Mouse (Mus musculus): ENCODE data around the gene Gstm3. TPM values are rescaled to one million over a fixed set of nuclear protein-coding genes. Genes with fewer than 3 reads are reported as not detected.
"Not testable (repeated sequence)": the region's sequence is repeated elsewhere in the genome, so short reads cannot be mapped to it uniquely, and the experiment has no call there.

Gstm3 gene
- polyA plus RNA-seq (2016; fragmentation: Nextera tagmentation; extraction: Ambion mirVana): not detected in 2 replicates

DNA sequence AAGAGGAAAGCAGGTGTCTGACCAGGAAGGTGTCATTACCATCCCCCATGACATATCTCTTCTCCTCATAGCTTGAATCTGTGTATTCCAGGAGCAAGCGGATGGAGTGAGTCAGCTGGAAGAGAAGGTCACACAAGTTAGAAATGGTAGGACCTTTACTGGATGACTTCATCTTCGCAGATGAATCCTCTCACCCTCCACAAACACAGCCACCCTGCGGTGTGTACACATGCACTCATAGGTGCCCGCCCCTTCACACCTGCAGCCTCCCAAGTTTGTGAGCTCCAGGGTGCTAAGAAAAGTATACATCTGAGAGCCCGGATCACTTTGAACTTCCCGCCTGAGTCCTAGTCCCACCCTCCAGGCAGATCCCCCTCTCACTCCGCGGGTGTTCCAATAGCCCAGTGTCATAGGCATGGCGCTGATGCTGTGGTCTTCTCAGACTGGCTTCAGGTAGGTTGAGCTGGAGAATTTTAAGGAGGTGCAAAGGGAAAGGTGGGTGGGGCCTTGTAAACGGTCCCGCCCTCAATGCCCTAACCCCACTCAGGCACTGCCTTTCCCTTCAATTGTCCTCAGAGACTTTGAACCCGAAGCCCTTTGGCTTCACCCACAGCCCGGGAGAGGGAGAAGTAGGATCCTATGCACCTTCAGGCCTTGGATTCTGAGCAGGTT lies at the start of gene Gstm3:
Gstm3 (minus strand) TSS at position 560 of the 672 bp plus-strand sequence.
- Histone ChIP-seq H3K4me1 (0 out of 2 replicates have a peak, but pooled peaks cover 10% of the 10 kb centered on the region), H3K9ac (replicated peaks) (no peak within 1 kb of the TSS), H3K27me3 (no peaks in the 10 kb centered on the region), H3K4me3 (no peak within 1 kb of the TSS), H3K36me3 (no peaks in the 10 kb centered on the region), H3K9me3 (no peaks in the 10 kb centered on the region), H3K4me2 (replicated peaks) (no peak within 1 kb of the TSS), H3K27ac (replicated peaks) (no peak within 1 kb of the TSS)
- 67% methylated on average over 13 of the region's 13 CpGs for WGBS
- ATAC-seq (ENCODE audit: low FRiP score, low read depth): no peak

DNA sequence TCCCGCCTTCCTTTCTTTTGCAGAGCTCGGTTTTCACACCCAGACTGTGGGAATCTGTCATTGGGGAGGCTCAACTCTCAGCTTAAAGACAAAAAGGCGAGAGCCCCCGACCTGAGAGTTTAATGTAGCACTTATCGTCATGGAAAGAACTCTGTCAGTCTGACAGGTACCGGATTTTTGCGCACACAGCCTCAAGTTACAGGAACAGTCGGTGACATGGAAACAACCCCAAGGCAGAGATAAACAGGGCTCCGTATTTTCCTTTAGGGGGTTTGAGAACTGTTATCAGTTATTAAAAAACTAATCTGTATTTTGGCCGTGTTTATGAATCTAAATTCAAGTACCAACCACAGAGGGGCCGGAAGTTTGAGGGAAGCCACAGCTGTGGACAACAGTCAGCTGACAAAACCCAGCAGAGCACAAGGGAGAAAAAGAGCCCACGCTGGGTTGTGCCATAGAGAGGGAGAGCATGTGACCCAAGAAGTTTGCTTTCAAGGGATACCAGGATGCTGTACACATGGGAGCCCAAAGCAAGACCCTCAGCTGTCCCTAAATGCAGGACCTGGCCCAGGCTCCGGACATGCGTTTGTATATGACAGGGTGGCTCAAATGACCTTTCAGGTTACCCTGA lies 49.2 kb upstream of the Gstm3 start:
- Histone ChIP-seq H3K36me3 (no peaks in the 10 kb centered on the region), H3K27ac (replicated peaks) (peak overlapping the region; percentile 68), H3K4me3 (peak overlapping the region; percentile 47), H3K27me3 (peaks cover 7% of the 10 kb centered on the region; the same call in 1 of the 2 replicates), H3K4me1 (peaks cover 14% of the 10 kb centered on the region), H3K9ac (replicated peaks) (peak overlapping the region; percentile 57), H3K4me2 (replicated peaks) (peak overlapping the region; percentile 84), H3K9me3 (no peaks in the 10 kb centered on the region)
- 36% methylated on average over 14 of the region's 14 CpGs for WGBS
- ATAC-seq (ENCODE audit: low FRiP score, low read depth): no peak

DNA sequence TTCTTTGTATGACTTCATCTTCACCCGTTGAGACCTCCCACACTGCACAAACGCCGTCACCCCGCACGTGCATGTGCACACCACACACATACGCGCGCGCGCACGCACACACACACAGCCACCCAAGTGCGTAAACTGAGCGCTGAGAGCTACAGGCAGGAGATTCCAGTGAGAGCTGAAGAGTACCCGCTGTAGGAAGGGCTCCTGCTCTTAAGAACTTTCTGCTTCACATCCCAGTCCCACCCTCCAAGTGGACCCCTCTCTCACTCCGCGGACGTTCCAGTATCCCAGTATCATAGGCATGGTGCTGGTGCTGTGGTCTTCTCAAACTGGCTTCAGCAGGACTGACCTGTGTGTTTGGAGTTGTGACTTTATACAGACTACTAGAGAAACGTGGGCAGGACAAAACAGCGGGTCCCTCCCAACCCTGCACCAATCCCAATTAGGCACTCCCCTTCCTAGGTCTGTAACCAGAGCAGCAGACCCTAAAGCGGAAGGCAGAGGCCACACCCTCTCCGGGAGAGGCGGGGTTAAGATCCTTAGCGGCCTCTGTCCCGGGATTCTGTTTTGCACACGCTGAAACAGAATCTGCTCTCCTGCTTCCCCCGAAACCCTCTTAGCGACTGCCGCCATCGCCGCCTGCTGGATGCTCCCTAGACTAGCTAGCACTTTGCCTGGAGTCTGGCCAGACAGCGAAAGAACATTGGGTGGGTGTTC lies 48.5 kb upstream of the Gstm3 start, which contains the start of gene Gstm1:
Gstm1 (minus strand) TSS at position 501 of the 717 bp plus-strand sequence.
- Histone ChIP-seq H3K36me3 (no peaks in the 10 kb centered on the region), H3K9me3 (no peaks in the 10 kb centered on the region), H3K27ac (replicated peaks) (peak within 1 kb of the TSS; percentile 68), H3K4me2 (replicated peaks) (peak within 1 kb of the TSS; percentile 84), H3K4me1 (peaks cover 14% of the 10 kb centered on the region), H3K4me3 (peak within 1 kb of the TSS; percentile 47), H3K9ac (replicated peaks) (peak within 1 kb of the TSS; percentile 57), H3K27me3 (peaks cover 7% of the 10 kb centered on the region; the same call in 1 of the 2 replicates)
- WGBS: 1% methylated on average over 31 of the region's 31 CpGs
- ATAC-seq (ENCODE audit: low FRiP score, low read depth): peak; percentile 97

DNA sequence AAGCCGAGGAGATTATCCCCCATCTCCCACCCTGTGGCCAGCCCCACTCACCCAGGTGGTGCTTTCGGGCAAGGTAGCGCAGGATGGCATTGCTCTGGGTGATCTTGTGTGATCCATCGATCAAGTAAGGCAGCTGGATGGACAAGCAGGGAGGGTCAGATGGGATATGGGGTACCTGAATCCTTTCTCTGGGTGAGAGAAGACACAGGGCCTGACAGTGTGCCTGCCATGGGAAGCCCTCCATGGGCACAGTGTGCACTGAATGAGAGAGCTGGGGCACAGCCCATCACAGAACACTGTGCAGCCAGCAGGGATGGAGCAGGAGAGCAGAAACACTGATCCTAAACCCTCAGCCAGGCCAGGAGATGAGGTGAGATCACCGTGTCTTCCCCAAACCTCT lies 47.4 kb upstream of the Gstm3 start:
- H3K36me3 ChIP-seq; H3K27ac ChIP-seq (replicated peaks); H3K9me3 ChIP-seq; H3K27me3 ChIP-seq; H3K9ac ChIP-seq (replicated peaks); ATAC-seq (ENCODE audit: low FRiP score, low read depth); H3K4me3 ChIP-seq; H3K4me2 ChIP-seq (replicated peaks): not testable (repeated sequence)
- 88% methylated on average over 5 of the region's 5 CpGs for WGBS
- peaks cover 16% of the 10 kb centered on the region for H3K4me1 ChIP-seq

DNA sequence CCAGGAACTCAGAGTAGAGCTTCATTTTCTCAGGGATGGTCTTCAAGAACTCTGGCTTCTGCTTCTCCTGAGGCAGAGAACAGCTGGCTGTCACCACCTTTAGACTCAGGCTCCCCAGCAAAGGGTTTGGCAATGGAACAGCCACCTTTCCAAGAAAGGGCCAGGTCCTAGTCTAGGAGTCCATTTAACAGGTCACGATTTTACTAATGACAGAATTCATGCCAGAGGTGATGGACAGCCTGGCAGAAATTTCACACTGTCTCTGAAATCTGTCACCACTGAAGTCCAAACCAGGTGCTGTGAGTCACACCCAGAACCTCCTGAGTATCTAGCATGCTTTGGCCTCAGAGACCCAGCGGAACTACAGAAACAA lies 45.9 kb upstream of the Gstm3 start:
- peaks cover 20% of the 10 kb centered on the region for H3K4me1 ChIP-seq
- no peak overlapping the region for H3K4me2 ChIP-seq (replicated peaks)
- peaks cover 7% of the 10 kb centered on the region; the same call in 1 of the 2 replicates for H3K27me3 ChIP-seq
- no peak overlapping the region for H3K4me3 ChIP-seq
- H3K36me3 ChIP-seq: no peaks in the 10 kb centered on the region
- ATAC-seq (ENCODE audit: low FRiP score, low read depth): no peak
- H3K9me3 ChIP-seq: no peaks in the 10 kb centered on the region
- no peak overlapping the region for H3K27ac ChIP-seq (replicated peaks)
- H3K9ac ChIP-seq (replicated peaks): no peak overlapping the region
- WGBS: 89% methylated on average over 2 of the region's 2 CpGs

DNA sequence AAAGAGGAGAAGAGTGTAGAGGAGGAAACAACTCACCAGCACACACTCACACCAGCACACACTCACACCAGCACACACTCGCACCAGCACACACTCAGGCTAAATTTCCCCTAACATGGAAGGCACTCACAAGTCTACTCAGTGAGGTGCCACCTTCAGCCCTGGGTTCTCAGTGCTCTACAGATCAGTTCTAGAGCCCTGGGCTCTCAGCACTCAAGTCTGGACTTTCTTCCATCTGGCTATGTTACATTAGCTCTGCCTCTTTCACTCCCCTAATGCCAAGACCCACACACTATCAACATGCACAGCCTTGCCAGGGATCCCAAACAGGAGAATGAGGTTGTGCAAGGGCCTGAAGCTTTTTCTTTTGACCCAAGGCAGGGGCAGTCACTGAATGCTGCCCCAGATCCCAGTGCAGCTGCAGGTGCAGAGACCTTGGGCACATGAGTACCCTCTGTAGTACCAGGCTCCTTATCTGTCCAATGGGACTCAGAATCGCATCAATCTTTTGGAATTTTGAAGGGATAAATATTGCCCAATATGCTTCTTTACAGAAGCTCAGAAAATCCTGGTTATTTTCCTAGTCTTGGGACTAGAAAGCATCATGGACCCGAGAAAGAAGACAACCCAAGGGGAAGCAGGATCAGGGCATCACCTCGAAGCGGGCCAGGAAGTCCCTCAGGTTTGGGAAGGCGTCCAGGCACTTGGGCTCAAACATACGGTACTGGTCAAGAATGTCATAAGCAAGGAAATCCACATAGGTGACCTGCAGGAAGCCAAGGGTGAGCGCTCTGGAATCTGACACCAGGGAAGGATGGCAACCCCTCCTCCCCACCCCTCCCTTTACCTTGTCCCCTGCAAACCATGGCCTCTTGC lies 45.3 kb upstream of the Gstm3 start:
- H3K4me3 ChIP-seq: no peak overlapping the region
- H3K27ac ChIP-seq (replicated peaks): no peak overlapping the region
- no peak for ATAC-seq (ENCODE audit: low FRiP score, low read depth)
- peaks cover 20% of the 10 kb centered on the region for H3K4me1 ChIP-seq
- H3K36me3 ChIP-seq: no peaks in the 10 kb centered on the region
- peaks cover 7% of the 10 kb centered on the region; the same call in 1 of the 2 replicates for H3K27me3 ChIP-seq
- H3K4me2 ChIP-seq (replicated peaks): no peak overlapping the region
- no peak overlapping the region for H3K9ac ChIP-seq (replicated peaks)
- H3K9me3 ChIP-seq: no peaks in the 10 kb centered on the region
- 89% methylated on average over 7 of the region's 8 CpGs for WGBS

DNA sequence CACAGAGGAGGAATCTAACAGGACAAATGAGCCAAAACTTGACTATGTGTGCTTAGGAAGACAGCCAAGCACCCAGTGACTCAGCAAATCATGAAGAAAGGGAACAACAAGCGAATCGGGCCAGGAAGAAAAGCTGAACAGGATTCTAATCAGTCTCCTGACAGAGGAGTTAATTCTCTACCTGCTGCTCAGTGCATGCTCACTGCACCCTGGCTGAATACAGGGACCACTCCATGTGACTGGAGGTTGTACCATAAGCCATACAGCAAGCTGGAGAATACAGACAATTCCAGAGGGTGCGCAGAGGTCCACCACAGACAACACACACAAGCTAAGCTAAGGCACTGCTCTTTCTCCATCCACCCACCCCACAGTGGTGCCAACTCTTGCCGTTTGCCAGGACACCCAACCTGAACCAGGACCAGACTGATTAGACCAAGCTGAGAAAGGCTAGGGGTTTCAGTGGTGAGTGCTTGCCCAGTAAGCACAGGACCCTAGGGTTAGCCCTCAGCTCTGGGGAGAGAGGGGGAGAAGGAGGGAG lies 44.3 kb upstream of the Gstm3 start:
- Histone ChIP-seq H3K4me1 (peaks cover 18% of the 10 kb centered on the region), H3K27ac (replicated peaks) (no peak overlapping the region), H3K4me2 (replicated peaks) (no peak overlapping the region), H3K4me3 (no peak overlapping the region), H3K9ac (replicated peaks) (no peak overlapping the region), H3K36me3 (no peaks in the 10 kb centered on the region), H3K27me3 (peaks cover 7% of the 10 kb centered on the region; the same call in 1 of the 2 replicates), H3K9me3 (no peaks in the 10 kb centered on the region)
- no peak for ATAC-seq (ENCODE audit: low FRiP score, low read depth)
- WGBS: 80% methylated on average over 4 of the region's 4 CpGs

DNA sequence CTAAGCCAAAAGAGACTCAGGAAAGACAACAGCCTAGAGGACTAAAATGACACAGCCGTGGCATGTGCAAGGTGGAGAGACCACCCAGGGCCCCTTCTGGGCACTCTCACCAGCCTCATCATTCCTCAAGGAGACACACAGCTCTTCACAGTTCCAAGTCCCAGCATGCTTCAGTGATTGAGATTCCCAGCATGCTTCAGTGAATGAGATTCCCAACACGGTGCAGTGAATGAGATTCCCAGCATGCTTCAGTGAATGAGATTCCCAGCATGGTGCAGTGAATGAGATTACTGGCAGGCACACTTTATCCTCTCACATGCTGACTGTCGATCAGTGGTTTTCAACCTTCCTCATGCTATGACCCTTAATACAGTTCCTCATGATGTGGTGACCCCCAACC lies 42.5 kb upstream of the Gstm3 start:
- no peak overlapping the region for H3K27ac ChIP-seq (replicated peaks)
- no peaks in the 10 kb centered on the region for H3K9me3 ChIP-seq
- H3K36me3 ChIP-seq: no peaks in the 10 kb centered on the region
- H3K4me2 ChIP-seq (replicated peaks): no peak overlapping the region
- no peak overlapping the region for H3K9ac ChIP-seq (replicated peaks)
- H3K27me3 ChIP-seq: peaks cover 4% of the 10 kb centered on the region; the same call in 1 of the 2 replicates
- no peak overlapping the region for H3K4me3 ChIP-seq
- peaks cover 6% of the 10 kb centered on the region for H3K4me1 ChIP-seq
- WGBS: 31% methylated on average over 3 of the region's 3 CpGs
- peak; percentile 68; the same call in 1 of the 2 replicates for ATAC-seq (ENCODE audit: low FRiP score, low read depth)

DNA sequence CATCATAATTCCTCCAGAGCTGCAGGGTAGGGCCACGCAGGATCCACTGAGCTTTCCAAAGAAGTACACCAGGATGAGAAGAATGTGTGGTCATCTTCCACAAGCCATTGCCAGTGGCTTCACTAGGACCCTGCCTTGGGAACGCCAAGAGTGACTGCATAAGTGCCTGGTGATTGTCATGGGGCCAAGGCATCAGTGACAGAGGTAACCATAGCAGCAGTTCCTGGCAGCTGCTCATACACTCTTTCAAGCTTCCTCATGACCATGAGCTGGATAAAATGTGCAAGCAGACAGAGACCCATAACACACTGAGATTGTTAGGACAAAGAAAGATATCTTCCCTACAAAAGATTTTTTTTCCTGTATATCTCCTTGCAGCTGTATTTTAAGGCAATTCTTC lies 41.2 kb upstream of the Gstm3 start:
- WGBS: 74% methylated on average over 2 of the region's 2 CpGs

DNA sequence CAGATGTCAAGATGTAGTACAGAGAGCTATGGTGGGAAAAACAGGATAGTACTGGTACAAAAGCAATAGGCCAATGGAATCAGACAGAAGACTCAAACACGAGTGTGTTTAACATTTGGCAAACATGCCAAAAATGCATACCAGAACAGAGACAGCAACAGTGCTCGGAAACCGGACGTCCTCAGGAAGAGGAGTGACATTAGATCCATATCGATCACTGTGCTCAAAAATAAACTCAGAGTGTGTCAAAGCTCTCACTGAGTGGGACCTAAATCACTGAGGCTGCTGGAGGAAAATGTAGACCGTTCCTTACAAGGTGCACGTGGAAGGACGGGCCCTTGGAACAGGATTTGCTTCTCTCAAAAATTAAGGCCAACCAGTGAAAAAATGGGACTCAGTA lies 32.9 kb upstream of the Gstm3 start:
- H3K4me1 ChIP-seq: no peaks in the 10 kb centered on the region
- H3K9ac ChIP-seq (replicated peaks): no peak overlapping the region
- no peak overlapping the region for H3K27ac ChIP-seq (replicated peaks)
- no peaks in the 10 kb centered on the region for H3K9me3 ChIP-seq
- H3K4me2 ChIP-seq (replicated peaks): no peak overlapping the region
- no peaks in the 10 kb centered on the region for H3K27me3 ChIP-seq
- H3K4me3 ChIP-seq: no peak overlapping the region
- ATAC-seq (ENCODE audit: low FRiP score, low read depth): no peak
- 87% methylated on average over 8 of the region's 8 CpGs for WGBS
- H3K36me3 ChIP-seq: no peaks in the 10 kb centered on the region

More for the DNA sequence above, 41.2 kb upstream of the Gstm3 start:
- H3K36me3 ChIP-seq: no peaks in the 10 kb centered on the region
- H3K4me1 ChIP-seq: peaks cover 6% of the 10 kb centered on the region
- H3K27me3 ChIP-seq: no peaks in the 10 kb centered on the region
- no peaks in the 10 kb centered on the region for H3K9me3 ChIP-seq
- ATAC-seq (ENCODE audit: low FRiP score, low read depth): no peak
- no peak overlapping the region for H3K4me3 ChIP-seq
- H3K27ac ChIP-seq (replicated peaks): no peak overlapping the region
- H3K4me2 ChIP-seq (replicated peaks): no peak overlapping the region
- no peak overlapping the region for H3K9ac ChIP-seq (replicated peaks)

DNA sequence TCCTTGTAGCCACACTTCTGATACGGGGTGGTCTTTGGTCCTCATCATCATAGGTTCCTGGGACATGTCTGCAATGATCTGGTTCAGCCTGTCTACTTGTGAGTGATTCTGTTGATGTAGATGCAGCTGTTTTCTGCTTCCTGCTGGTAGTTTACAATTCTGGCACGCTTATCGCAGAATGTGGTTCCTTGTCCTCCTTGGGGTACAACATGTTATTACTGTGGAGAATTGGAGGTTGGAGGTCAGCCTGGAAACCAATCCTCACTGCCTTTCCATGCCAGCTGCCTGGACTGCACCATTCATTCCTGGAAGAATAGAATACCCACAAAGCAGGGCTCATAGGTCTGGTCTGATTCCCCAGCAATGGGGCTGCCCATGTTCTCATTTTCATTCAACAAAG lies 30.4 kb upstream of the Gstm3 start:
- Histone ChIP-seq H3K9ac (replicated peaks) (no peak overlapping the region), H3K9me3 (no peaks in the 10 kb centered on the region), H3K27ac (replicated peaks) (no peak overlapping the region), H3K4me3 (no peak overlapping the region), H3K36me3 (no peaks in the 10 kb centered on the region), H3K4me1 (no peaks in the 10 kb centered on the region), H3K27me3 (no peaks in the 10 kb centered on the region), H3K4me2 (replicated peaks) (no peak overlapping the region)
- WGBS: 94% methylated on average over 3 of the region's 3 CpGs
- ATAC-seq (ENCODE audit: low FRiP score, low read depth): no peak
